Mouse (Mus musculus): ENCODE results near the gene P3h2.

Gene P3h2

DNA sequence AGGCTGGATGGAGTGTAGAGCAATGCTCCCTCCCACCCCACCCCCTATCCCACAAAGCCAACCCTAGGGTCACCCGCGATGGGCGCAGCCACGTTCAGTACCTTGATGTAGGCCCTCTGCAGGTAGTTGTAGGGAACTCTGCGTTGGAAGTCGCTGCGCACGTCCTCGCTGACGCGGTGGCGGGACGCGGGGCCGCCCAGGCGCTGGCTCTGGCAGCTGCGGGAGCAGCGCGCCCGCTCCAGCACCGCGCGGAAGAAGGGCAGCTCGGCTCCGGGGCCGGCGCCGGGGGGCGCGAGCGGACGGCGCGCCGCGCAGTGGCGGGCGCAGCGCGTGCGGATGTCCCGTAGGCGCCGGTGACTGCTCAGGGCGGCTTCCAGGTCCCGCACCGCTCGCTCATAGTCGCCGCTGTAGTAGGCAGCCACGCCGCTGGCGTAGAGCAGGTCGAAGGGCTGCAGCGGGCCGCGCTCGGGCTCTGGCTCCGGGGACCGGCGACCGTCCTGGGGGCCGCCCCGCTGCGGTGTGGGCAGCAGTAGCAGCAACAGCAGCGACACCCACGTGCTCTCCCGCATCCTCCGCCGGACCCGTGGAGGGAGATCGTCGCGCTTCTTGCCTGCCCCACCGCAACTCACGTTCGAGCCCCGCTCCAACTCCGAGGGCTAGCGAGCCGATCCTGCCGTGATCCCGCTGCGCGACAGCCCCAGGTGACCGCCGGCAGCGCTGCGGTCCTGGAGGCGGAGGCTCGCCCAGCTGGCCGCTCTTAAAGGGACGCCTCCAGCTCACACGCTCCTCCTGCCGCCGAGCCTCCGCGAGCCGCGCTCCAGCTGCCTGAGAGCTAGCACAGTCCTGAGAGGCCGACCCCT is at the start of gene P3h2:
Gene P3h2 (minus strand): TSS at position 670 of the 860 bp plus-strand sequence.
- no peak for DNase-seq

DNA sequence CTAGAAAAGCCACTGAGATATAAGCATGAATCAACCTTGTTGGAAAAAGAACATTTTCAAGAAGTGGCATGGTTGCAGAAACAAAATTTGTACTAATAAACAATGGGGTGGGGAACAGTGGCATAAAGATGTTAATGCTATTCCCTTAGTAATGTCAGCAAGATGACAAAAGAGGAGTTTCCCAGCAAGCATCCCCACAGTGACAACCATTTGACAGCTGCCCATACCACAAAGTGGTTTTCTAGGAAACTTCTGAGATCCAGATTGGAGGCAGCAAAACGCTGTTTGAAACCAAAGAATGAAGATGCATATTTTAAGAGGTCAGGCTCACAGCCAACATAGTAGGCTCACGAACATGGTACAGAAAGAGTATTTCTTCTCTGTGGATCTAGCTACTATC is 46.7 kb upstream of the P3h2 start:
- DNase-seq, result no peak

DNA sequence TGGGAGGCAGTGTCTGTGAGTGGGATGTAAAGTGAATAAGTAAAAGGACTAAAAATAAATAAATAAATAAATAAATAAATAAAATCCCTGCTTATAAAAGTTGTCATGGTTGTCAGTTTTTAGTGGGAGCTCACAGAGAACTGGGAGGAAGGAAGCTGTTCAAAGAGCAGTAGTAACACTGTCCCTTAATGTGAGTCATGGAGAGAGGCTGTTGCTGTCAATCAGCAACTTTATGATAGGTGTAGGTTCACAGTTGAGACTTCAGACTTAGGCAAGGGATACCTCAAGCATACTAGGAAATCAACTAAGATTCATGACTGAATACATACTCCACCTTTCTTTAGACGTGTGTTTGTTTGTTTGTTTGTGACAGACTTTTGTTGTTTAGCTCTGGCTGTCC is 45.4 kb upstream of the P3h2 start:
- DNase-seq, result no peak

DNA sequence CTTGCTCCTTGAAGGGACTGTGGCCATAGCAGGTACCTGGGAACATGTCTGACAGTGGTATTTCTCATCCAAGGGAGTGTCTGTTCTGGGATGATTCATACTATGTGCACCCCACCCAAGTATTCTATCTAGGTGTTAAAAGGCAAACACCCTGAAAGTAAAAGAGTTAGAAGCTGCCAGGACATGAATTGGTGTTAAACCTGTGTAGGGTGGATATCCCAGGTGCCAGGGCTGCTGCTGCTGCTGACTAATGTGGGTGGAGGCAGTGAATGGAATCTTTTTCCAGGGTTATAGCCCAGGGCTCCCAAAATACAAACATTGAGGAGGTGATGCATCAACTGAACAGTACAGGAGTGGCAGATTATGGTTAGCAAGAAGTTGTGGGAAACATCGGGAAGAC is 41.3 kb upstream of the P3h2 start:
- DNase-seq, result no peak

DNA sequence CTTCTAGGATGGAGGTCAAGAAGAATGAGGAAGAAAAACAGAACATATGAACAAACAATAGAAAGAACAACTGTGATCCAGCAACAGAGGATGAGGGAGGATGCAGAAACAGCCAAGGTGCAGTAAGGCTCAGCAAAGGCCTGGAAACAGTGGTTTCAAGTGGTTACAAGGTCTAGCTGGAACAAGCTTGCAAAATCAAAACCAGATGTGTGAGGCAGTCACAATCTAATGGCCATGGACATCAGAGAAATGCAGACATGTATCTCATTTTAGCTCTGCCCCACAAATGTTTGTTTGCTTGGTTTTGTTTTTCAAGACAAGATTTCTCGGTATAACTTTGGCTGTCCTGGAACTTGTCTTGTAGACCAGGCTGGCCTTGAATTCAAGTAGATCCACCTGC is 25.5 kb upstream of the P3h2 start:
- no peak for DNase-seq

DNA sequence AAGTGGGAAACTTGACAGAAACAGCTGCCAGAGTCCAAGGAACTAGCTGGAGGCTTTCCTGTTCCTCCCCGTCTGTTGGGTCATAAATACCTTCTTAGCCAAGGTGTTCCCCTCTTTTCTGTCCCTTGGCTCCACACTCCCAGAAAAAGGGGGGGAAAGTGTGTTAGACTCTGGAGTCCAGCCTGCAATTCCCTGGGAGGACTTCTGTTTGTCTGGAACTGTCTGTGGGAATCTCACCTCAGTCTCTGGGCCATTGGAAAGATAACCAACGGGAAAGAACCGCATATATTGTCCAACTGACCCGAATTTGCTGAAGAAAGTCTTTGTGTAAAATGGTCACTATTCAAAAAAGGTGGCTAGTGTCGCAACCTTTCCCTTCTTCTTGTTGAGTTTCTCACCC is 1.0 kb upstream of the P3h2 start:
- no peak for DNase-seq

DNA sequence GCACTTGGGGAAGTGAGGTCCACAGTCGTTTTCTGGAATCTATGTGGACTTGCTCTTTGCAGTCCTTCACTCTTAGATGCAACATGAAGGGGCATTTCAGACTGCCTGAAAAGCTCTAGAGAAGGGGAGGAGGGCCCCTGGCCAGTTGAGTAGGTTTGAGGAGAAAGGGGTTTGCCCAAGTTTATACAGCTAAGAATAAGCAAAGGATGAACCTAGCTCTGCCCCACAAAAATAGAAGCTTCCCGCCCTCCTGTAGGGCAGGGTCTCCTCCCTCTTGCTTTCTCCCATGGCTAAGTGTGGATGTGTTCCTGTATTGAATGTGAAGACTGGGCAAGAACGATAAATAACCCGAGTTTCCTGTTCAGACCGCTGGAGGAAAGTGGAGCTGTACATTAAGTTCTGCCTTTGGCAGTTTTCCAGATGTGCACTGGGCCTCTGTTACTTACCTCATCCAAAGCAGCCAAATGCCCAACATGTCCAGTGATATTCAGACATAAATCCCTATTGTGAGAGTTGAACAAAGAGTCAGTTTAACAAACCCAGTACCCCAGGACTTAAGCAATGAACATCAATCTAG is 545 bp upstream of the P3h2 start:
- DNase-seq, result no peak

DNA sequence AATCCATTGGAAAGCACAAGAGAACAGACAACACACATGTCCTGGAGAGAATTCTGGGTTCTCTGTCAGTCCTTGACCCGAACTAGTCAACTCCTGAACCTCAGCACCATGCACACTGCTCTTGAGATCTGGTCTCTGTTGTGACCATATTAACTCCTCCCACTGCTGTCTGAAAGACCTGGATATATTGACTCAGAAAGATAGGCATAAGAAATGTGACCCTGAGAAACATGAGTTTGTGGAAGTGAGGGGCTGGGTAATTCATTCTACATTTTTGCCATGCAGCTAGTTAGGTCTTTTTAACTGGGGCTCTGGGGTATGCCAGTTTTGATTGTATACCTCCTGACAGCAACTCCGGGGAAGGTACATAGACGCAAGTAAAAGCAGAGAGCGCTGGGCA is 1.3 kb downstream of the P3h2 start:
- DNase-seq, result no peak

DNA sequence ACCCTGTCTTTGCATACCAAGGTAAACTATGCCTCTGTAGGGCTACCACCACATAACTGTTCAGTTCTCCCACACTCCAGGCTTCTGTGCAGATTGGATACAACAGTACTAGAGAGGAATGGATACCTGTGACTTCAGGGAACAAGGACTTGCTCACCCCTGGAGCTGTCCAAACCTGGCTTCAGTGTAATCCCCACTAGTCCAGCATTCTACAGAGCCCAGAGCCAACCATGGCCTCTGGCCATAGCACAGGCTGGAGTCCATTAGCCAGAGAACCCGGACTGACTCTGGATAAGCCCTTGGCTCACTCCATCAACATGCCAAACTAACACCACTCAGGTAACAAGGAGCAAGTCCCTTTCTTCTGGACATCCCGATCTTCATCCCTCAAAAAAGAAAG is 2.7 kb downstream of the P3h2 start:
- DNase-seq, result no peak

DNA sequence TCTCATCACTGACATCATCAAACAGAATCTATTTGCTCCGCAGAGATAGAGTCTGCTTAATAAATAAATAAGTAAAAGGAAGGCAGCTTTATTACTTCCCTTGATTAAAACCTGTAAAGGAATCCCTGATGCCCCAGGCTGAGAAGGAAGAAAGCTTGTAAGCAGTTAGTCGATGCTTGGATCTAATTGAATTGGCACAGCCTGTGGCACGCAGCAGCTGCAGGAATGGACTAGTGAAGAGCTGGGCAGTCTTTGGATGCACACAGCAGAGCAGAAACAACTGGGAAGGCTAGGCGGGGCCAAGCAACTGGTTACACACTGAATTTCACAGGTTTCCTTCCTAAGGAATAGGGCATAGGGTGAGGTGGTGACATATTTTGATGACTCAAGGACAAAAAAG is 5.4 kb downstream of the P3h2 start:
- no peak for DNase-seq

DNA sequence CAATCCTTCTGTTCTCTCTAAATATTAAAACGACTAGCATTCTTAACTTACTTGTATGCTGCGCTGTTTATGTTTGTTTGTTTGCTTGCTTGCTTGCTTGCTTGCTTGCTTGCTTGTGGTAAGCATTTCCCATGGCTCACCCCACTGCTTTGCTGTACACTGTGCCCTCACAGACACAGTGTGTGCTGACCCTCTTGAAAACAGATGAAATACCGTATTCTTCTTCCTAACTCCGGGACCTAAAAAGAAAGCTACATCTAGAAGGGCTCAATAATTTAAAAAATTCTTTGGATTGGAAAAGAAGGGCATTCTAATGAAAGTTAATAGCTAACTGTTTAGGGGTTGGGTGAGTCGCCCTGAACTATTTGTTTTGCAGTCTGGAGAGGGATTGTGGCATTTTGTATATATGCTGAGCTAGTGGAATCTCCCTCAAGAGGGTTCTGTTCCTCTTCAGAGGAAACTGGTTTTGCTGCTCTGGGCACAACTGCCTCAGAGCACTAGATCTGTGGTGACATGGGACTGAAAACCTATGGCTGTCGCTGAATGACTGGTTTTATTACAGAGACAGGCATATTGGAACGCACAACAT is 9.8 kb downstream of the P3h2 start:
- DNase-seq, result no peak

DNA sequence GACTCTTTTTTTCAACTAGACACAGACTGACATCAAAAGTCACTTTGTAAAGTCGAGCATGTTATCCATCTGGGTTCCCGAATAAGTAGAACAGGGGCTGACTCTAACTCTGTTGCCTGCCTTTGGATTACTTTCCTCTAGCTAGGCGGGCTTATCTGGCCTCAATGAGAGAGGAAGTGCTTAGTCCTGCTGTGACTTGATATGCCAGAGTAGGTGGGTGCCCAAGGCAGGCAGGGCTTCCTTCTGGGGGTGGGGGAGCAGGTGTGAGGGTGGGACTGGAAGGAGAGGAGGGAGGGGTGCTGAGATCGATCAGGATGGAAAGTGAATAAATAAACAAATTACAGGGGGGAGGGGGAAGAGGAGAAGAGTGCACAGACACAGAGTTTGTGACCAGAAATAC is 11.7 kb downstream of the P3h2 start:
- DNase-seq, result no peak

DNA sequence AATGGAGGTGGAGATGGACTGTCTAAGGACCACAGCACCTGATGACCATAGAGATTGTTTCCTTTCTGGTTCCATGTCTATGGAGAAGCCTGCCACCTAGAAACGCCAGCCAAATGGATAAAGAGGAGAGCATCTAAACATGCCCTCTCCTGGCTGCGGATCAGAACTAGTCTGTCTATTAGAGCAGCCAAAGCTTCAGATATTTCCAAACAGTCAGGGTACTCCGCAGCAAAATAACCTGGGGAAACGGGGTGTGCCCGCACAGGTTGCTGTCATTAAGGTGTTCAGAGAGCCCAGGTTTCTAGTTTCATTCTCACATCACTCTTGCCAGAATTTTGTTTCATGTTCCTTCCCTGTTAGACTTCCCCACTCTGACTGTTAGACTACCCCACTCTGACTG is 16.6 kb downstream of the P3h2 start:
- no peak for DNase-seq

DNA sequence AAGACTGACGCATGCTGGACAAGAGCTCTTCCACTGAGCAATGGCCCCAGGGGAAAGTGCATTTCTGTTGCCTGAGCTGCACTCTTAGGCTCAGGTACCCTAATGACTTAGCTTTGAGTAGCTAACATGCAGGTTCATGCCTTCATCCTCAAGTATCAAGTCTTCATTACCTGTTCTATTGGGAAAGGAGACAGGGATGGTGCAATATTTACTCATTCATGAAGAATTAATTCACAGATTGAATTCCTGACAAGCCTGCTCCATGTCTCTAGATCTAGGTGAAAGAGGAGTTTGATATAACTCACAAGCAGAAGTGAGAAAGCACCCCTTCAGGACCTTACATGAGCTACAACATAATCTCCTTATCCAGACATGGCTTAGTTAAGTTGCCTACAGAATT is 17.3 kb downstream of the P3h2 start:
- no peak for DNase-seq

DNA sequence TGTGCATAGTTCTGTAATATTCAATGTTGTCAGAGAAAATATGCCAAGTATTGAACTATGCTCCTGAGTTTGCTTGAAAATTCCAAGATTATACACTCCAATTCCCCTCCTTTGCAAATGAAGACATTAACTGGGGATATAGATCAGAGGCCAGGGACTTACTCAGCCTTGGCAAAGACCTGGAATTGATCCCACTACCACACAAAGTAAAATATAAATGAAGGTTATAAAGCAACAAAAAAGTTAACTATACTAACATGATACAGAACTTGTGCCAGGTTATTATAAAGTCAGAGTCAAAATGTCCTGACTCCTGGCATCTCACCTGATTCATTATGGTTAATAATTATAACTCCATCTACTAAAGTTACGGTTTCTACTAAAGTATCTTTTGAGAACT is 18.6 kb downstream of the P3h2 start:
- no peak for DNase-seq

DNA sequence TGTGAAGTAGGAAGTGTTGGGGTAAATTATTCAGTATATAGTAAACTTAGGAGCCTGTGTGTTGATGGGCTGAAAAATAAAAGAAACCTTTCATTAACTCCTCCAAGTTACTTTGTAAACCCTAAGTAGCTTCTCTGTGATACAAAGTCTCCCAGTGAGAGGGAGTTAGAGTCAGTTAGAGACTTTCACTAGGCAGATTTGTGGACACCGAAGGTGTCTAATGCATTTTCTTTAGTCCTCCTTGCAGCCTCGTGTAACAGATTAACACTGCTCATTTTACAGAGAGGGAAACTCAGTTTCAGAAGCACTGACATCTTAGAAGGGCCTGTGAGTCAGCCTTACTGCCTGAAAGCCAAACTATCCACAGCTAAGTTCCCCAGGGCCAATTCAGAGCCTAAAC is 20.4 kb downstream of the P3h2 start:
- DNase-seq, result no peak

DNA sequence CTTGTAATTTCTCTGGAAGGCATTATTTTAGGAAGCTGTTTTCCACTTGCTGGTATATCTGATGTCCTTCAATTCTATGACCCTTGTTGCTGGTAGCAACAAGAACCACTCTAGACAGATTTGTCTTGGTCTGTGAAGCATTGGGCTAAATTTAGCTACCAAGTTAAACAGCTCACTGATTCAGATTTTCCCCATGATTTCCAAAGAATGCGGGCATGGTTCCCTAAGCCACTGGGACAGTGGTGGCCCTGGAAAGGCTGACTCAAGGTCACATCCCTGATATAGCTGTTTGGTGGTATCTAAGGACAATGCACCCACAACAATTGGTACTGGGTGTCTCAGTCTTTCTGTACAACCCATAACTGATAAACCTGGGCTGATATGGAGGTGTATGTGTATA is 22.8 kb downstream of the P3h2 start:
- no peak for DNase-seq

DNA sequence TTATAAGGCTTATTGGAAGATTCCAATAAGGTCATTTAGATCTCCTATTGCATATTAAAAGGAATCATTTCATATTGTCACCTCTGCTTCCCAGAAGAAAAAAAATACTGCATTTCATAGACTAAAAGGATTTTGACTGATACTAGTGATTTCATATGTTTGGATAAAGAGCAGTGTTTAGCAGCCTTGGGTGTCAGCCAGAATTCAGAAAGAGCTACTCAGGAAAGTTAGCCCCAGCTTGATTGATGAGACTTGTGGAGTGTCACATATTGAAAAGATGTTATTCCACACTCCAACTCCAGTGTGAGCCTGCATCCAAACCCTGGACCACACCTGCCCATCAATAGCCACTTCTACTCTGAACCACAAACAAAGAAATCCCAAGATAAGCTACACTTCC is 23.2 kb downstream of the P3h2 start:
- no peak for DNase-seq

DNA sequence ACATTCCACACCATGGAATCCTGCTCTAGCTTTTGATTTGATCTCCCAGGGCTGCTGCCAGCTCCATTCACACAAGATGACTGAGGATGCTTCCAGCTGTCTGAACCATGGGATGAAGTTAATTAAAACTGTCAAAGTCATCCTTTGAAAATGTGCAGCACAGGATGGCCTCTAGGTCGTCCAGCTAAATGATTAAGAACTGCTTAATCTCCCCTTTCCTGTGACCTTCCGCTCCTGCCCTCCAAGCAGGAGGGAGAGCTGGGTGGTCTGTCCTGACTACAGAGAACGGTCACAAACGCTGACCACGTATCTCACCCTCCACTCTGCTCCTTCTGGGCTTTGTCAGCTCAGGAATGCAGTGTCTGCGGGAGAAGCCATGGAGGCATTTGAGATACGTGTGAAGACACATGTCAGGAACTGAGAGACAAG is 26.6 kb downstream of the P3h2 start:
- no peak for DNase-seq

DNA sequence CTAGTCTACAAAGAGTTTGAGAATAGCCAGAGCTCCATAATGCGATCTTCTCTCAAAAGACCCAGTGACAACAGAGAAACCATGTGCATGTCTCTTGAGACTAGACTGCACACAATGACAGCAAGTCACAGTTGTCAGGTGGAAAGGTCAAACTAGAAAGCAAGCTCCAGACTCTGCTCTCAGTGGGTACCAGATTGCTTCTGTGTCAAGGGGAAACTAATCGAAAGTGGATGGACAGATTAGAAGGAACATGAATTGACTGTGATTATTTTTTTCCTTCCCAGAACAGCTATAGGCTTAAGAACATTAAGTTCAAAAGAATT is 27.5 kb downstream of the P3h2 start:
- no peak for DNase-seq

DNA sequence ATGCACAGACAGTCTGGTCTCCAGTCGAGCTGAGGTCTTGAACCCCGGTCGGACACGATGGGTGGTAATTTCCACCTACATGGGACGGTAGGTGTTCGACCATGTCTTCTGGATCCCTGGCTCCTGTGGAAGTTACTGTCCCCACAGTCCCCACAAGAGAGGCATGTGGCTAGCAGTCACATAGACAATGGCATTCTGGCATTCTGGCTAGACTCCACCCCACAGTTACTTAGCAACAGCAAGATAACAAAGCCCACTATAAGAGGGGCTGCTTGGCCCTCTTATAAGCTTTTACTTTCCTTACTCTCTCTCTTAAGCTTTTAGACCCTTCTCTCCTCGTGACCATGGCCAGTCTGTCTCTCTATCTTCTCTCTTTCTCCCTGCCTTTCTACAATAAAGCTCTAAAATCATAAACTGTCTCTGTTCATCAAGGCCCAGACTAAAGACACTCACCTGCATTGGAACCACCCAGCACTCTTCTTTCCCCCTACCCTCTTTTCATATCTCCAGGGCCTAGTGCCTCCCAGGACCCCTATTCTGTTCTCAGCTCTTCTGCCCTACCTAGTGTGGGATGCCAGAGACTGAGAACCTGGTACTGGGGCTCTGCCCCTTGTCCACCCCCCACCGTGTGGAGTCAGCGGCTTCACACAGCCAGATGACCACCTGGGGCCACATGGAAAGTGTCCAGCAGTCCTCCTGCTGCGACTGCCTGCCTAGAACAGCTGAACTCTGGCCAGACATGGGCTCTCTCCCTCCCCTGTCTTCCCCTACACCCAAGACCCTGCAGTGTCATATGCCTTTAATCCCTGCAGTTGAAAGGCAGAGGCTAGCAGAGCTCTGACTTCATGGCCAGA is 28.1 kb downstream of the P3h2 start:
- no peak for DNase-seq

DNA sequence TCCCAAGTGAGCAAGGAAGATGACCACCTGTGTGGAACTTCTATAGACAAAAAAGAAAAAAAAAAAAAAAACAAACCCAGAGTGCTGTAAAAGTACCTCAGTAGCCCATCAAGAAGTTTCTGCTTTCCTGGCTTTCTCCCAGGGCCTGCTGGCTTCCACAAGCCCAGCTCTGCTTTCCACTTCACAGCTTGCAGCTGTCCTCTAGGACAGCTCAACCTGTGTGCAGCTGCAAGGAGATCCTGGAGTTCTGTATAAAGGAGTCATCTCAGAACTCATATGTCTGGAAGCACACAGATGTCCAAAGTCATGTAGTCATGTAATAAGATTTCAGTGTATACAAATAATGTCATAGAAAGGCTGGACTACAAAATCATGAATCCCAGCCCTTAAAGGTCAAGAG is 30.5 kb downstream of the P3h2 start:
- DNase-seq, result no peak

DNA sequence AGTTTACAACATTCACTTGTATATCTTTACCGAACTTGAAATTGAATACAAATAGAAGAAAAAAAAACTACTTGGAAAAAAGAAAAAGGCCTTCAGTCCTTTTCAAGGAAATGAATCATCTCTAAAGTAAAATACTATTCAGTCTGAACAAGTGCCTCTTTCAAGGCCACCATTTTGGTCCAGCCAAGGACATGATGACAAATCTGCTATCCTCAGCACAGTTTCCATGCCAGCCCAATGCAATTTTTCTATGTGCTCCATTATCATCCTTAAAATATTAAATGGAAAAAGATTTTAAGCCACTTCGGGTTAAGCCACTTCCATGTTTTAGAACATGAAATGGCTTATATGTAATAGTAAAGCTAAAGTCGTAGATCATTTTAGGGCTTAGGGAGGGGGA is 35.2 kb downstream of the P3h2 start:
- DNase-seq, result no peak

DNA sequence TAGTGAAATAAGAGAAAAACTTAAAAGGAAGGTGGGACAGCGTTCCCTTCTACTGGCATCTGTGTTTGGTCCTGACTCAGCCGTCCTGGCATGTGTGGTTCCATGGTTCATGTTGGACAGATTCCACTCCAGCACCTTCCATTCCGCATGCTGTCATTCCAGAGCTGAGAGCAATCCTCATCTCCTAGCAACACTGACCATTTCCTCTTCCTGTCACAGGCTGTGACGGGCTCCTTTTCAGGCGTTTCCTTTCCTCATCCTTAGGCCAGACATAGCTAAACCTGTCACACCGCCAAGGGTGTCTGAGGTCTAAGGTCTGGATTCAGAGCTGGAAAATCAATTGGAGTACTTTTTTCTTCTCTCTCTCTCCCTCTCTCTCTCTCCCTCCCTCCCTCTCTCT is 40.5 kb downstream of the P3h2 start:
- DNase-seq, result no peak
